Mouse (Mus musculus) right cerebral cortex, adult 2 months (tissue): ENCODE measurements around the gene Bcl2l14.

Experiments
- DNase-seq, 2 experiments: peaks; one replicate each; pipeline ENCODE4 v3.0.0; 2021 to 2022; ENCODE audit warnings: low spot score in 2 of 2

Gene Bcl2l14

GRCm38 (mm10) chr6:134396018-134396417 is at the start of gene Bcl2l14:
Gene Bcl2l14, plus strand, starts transcription at chr6:134396318.
- DNase-seq: no peak

DNA sequence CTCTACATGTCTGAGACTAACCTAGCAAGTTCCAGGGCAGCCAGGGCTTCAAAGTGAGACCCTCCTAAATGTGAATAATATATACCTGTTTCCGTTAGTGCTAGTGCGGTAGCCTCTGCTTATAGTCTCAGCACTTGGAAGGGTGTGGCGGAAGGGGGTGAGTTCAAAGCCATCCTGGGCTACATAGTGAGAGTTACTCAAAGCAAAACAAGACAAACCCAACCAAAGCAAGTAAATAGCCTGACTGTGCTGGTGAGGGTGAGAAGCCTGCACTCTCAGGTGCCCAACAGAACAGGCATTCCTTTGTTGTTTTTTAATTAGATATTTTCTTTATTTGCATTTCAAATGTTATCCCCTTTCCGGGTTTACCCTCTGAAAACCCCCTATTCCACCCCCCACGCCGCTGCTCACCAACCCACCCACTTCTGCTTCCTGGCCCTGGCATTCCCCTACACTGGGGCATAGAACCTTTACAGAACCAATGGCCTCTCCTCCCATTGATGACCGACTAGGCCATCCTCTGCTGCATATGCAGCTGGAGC is 47.5 kb upstream of the Bcl2l14 start:
- no peak for DNase-seq

DNA sequence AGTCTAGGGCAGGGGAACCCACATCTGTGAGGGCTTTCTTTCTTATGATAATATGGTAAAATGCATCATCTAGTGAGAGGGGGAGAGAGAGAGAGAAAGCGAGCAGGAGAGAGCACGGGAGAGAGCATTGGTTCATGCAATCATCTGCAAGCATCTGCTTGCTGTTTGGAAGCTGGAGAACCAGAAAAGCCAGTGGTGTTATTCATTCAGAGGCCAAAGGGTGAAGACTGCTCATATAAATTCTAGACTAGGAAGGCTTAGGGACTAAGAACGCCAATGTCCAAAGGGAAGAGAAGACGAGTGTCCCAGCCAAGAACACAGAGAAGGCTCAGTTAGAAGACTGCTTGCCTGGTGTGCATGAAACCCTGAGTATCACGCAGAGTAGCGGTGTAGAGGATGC is 43.2 kb upstream of the Bcl2l14 start:
- DNase-seq: no peak

- no peak for DNase-seq
These were observed 42.4 kb upstream of the Bcl2l14 start for GRCm38 (mm10) chr6:134353751-134354150.

- no peak for DNase-seq
These were observed 38.5 kb upstream of the Bcl2l14 start for GRCm38 (mm10) chr6:134357570-134357969.

GRCm38 (mm10) chr6:134360079-134360478 is 36.0 kb upstream of the Bcl2l14 start:
- no peak for DNase-seq

DNA sequence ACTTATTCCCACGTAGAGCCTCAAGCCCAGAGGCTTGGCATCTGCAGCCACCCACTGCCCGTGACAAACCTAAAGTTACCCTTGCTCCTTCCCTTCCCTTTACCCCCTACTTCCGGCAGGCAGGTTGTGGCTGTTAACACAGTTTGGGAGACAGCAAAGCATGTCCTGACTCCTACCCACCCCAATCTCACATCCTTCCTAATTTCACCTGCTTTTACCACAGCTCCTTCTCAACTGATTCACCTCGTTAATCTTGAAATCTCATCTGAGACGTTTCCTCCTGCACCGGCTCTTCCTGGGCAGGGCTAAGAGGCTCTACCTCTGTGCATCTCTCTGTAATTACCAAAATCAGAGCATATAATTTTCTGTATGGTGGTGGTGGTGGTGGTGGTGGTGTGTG is 31.5 kb upstream of the Bcl2l14 start:
- no peak for DNase-seq

DNA sequence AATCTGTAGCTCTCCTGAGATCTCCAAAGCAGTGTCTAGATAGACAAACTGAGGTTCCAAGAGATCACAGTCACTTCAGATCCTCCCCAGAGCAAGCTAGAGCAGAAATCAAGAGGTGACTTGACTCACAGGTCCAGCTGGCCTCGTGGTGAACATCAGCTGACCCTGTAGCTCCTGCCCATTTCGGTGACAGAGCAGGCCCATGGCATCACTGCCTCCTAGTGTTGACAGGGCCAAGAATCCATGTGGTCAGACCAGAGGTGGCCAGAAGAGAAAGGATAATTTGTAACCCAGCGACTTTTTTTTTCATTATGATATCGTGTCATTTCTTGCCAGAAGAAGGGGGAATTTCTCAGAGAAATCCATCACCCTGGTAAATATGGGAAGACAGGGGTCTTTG is 30.2 kb upstream of the Bcl2l14 start:
- DNase-seq: no peak

DNA sequence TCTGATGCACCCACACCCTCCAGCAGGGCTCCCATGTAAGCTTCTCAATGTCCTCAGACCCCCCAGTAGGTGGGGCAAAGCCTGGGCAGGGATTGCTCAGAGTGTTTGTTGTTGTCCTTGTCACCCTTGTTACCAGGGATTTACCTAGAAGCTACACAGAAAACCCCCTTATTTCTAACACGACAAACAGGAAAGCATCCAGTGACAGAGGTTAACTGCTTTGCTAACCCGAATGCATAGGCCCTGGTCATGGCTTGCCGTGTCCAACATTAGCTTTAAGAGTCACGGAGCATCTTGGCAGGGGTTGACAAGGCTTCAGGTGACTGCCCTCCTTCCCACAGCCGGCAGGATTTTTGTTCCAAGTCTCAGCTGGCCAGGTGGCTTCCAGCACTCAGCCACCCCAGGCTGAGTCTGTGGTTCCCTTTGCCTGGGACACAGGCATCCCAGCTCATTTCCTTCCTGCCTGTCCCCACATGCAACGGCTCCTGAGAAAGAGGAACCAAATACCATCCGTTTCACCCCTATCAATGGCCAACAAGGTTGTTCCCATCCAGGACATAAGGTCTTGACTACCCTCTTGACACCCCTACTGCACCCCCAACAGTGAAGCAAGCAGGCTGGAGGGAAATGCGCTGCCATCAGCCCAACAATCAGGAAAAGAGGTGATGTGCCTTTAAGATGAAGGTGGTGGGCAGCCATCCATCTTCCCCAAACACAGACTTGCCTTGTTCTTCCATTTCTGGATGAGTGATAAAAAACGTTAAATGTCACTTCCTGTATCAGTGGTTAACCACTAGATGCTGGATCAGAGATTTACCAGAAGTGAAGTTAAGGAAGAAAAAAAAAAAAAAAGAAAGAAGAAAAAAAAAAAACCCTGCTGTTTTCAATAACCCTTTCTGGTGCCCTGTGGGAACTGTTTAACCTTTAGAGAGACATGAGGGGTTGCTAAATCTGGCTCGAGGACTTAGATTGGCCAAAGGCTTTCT is 29.5 kb upstream of the Bcl2l14 start:
- peak in 1 of 2 experiments; percentile 3 for DNase-seq

DNA sequence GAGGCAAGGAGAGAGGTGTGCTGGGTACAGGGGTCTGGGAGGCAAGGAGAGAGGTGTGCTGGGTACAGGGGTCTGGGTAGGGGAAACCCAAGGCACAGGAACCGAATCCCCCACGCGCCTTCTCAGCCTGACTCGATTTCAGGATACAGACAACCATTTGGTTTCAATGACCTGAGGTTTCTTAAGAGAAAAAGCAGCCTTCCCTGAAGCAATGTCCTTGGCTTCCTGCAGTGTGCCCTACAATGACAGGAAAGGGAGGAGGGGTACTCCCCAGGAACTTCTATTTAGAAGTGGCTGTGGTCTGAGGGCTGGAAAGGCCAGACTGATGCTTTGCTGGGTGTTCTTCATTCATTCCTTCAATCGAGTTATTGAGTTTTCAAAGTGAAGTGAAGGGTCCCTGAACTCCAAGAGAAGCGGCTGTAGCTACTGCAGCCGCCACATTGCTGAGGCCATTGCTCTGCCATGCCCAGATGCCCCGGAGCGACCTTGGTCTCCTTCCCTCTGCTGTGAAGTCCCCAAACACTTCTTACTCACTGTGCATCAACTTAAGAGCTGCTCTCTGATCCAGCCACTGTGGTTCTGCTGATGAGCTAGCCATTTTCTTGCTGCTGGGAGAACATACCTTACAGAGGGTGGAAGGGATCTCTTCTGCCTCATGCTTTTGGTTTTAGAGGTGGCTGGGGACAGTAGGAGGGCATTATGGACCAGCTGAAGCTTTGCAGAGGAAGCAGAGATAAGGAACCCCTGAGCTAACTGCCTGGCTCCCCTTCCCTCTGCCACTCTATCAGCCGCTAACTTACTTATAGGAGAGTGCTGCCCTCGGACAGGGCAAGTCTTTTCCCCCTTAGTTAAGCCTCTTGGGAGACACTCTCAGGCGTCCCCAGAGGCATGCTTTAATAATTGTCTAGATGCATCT is 28.5 kb upstream of the Bcl2l14 start:
- no peak for DNase-seq

- DNase-seq: peak; percentile 55 to 63
These were observed 23.2 kb upstream of the Bcl2l14 start for GRCm38 (mm10) chr6:134372946-134373345.

- DNase-seq: no peak
These were observed 18.9 kb upstream of the Bcl2l14 start for GRCm38 (mm10) chr6:134377201-134377600.

DNA sequence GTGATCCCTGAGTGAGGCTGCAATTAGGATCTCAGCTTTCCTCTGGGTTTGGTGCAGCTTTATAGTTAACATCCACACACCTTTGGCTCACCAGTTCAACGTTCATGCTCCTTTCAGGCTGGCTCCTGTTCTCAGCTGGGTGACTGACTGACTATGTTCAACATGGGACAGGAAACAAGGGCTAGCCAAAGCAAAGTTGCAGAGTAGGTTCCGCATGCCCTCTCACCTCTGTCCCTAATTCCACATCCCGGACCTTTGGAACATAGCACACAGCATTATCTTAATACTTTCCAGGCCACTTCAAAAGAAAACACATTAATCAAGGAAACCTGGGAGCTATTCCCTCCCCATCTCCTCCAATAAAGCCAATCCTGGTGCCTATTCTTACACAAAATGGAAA is 18.3 kb upstream of the Bcl2l14 start:
- no peak for DNase-seq

- no peak for DNase-seq
These were observed 14.7 kb upstream of the Bcl2l14 start for GRCm38 (mm10) chr6:134381462-134381861.

GRCm38 (mm10) chr6:134385931-134386330 is 10.2 kb upstream of the Bcl2l14 start:
- no peak for DNase-seq

DNA sequence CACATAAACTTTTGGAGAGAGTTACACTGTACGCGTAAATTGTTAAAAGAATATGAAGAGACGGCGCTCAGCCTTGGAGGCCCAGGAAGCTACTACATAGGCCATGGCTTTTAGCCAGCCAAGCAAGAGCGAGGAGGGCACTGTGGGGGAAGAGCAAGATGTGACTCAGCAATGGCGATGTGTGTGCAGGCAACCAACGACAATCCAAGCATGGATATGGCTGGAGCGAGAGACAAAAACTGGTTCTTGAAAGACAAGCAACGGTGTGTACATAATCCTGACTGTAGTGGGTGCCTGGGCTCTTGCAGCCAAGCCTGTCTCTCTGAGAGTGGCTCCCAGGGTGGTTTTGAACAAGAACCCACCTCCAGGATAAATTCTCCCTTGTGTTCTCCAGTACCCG is 8.7 kb upstream of the Bcl2l14 start:
- DNase-seq: peak in 1 of 2 experiments; percentile 3

- DNase-seq: peak in 1 of 2 experiments; percentile 6
These were observed 7.6 kb upstream of the Bcl2l14 start for GRCm38 (mm10) chr6:134388424-134389110.

DNA sequence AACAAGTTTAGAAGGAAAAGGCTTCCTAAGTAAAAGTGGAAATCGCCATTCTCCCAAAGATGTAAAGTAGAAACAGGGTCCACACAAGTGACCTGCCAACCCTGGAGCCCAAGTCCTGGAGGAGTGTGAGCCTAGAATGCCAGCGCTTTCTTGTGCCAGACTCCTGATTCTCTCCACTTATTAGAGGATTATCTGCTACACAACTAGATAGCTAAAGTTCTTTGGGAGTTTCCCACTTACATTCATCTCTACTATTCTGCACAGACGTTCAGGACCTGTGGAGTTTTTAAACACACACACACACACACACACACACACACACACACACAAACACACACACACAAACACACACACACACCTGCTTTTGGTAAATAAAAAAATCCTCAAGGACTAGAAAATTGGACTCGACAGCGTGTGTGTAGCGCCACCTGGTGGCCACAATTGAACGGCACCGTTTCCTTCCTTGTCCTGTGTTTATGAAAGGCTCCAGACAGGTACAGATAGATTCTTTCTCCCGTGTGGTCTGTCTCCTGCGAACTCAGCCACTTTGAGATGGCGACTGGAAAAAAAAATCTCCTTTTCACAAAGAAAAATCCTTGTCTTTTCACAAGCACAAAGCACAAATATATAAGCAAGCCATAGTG is 6.7 kb upstream of the Bcl2l14 start:
- peak; percentile 88 for DNase-seq

GRCm38 (mm10) chr6:134389917-134390316 is 6.2 kb upstream of the Bcl2l14 start:
- no peak for DNase-seq

- no peak for DNase-seq
These were observed 5.3 kb upstream of the Bcl2l14 start for GRCm38 (mm10) chr6:134390837-134391236.
